Mouse (Mus musculus) naive thymus-derived CD4-positive, alpha-beta T cell, adult 2 months (primary cell): ENCODE measurements at regions not wholly inside any gene's neighbourhood (a gene's known extent, or its start where the extent isn't known, plus 50 kb on each side); places are given as distances from the start of the nearest gene placed in this dataset.

Source experiments
- DNase-seq: peaks from one replicate; pipeline ENCODE4 v3.0.0-alpha.2; 2011; ENCODE audit warnings: low read depth

DNA sequence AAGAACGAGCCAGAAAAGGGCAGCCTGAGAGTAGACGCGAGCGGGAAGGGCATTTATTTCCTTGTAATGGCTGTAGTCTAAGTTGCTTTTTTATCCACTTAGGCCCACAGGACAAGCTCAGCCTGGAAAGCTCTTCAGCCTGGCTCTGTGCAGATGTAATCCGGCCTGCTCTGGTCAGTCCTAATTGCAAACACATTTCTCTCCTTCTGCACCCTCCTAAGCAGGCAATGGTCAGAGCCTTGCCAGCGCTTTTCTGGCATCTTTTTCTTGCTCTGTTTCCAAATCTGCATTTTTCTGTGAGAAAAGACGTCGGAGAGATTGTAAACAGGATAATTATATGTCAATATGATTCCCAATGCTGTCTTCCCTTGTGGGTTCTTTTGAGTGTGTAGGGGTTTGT is 224.3 kb upstream of the Tank start:
- no peak for DNase-seq

- no peak for DNase-seq
Observed at GRCm38 (mm10) chr2:61347451-61347850, 230.9 kb upstream of the Tank start.

- DNase-seq, result no peak
Observed at GRCm38 (mm10) chr2:61346012-61346760, 232.2 kb upstream of the Tank start.

DNA sequence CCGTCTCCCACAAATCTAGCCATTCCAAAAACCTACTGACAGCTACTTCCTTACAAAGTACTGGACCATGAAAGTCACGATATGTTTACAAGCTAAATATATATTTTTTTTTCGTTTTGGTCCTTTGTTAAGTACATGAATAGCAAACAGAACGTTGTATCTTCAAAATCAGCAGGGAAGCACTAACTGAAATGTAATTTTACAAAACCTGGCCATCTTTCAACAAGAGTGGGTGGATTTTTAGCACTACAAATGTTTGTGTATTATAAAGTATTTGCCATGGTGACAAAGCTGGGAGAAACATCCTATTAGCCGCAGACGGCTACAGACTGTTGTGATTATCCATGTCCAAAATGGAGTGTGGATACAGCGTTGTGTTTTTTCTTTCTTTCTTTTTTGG is 233.1 kb upstream of the Tank start:
- no peak for DNase-seq

DNA sequence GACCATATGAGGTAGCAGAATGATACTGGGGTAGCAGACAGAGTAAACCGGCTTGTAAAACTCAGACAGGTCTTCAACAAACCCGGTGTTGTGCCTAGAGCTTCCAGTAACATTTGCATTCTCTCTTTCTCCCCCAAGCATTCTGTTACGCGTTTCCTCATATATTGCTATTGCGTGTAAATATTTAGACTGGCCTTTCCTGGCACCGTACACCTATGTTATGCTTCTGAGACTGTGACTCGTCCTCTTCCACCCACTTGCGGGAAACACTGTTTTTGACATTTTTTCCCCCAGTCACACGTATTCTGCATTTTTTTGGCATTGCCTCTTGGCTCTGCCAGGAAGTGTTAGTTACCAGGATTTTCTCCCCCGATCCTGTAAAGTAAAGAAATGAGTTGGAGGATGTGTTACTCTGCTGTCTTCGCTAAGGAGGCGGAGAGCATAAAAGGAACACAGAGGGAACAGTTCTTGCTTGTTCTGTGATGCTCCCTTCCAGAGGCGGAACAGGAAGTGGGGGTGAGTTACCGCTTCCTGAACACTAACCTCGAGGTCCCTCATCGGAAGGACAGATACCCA is 233.7 kb upstream of the Tank start:
- no peak for DNase-seq

DNA sequence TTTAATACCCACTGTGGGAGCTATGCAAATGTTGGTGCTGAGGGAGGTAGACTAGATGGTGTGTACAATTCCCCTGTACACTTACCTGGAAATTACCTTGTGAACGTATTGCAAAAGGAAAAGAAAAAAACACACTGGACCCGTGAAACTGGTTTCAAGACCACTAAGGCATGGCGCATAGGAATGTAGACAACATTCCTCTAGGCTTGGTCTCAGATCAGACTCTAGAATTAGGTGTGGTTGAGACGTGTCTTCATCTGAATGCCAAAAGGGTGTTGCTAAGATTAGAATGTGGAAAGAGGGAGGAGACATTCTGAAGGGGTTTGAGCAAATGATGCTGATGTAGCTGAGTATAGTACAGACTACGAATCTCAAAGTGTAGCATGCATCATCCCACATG is 237.1 kb upstream of the Tank start:
- DNase-seq, result no peak

DNA sequence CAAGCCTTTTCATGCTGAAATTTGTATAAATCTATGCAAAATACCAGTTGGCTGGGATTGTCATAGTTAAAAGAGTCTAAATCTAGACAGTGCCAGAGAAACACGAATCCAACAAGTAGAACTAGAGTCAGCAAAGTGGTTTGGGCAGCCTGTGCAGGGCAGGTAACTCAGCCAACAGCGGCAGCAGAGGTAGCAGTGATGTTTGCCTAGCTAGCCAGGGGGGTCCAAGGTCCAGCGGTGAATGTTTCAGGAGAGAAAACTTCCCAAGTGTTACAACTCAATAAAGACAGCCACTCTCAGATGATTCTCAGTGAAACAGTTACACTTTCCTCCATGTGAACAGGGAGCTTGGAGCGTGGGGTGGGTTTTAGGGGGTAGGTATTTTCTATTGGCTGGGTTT is 259.2 kb upstream of the Tank start:
- DNase-seq, result no peak

GRCm38 (mm10) chr2:61310405-61310804 is 268.0 kb upstream of the Tank start:
- no peak for DNase-seq

- no peak for DNase-seq
Observed at GRCm38 (mm10) chr2:61309219-61309618, 269.2 kb upstream of the Tank start.

- DNase-seq, result no peak
Observed at GRCm38 (mm10) chr2:61297135-61297534, 281.2 kb upstream of the Tank start.

GRCm38 (mm10) chr2:61296606-61297005 is 281.8 kb upstream of the Tank start:
- no peak for DNase-seq

GRCm38 (mm10) chr2:61295261-61295964 is 283.0 kb upstream of the Tank start:
- no peak for DNase-seq

- no peak for DNase-seq
Observed at GRCm38 (mm10) chr2:61288246-61288645, 290.1 kb upstream of the Tank start.

DNA sequence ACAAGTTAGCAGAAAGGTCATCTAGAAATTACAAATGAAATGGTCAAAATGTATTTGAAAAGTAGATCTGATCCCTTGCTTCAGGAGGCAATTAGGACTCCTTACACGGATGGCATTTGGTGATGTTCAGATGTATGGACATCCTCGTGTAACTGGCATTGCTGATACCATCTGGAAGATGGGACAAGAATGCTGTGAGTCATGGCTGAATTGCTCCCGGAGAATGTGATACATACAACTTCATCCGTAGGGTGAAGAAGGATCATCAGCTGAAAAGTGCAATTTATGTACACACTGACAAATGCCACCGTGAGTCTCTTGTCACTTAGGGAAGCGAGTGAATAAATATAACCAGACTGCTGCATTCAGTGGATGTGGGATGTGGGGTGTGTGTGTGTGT is 293.7 kb upstream of the Tank start:
- DNase-seq, result no peak

DNA sequence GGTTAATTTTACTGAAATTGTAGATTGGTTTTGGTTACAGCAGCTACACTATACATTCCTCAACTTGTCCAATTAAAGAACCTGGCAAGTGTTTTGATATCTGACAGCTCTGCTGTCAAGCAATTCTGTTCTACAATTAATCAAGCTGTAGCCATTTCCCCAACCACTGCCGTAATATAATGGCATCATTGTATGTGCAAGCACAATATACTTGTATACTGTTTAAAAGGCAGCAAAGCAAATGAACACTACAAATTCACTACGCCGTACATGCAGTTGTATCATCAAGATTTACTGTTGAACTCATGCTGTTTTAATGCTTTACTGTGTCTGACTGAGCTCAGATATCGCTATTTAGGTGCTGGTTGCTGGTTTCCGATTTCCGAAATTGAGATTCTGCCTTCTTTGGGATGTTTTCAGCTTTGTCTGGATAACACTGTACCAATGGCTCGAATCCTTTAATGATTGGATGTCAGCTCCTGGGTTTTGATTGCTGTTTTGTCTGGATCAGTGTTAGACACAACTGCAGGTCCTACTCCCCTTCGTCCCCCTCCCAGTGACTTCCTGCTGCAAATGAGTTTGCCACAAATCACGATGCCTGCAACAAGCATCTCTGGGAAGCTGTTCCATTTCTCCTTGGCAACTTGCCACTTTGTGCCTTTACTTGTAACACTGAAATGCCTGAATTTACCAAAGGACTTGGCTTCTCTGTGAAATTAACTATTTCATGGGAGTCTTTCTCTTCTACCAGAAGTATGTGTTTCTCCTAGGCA is 294.4 kb upstream of the Tank start:
- no peak for DNase-seq

- no peak for DNase-seq
Observed at GRCm38 (mm10) chr2:61272721-61273120, 305.7 kb upstream of the Tank start.

- no peak for DNase-seq
Observed at GRCm38 (mm10) chr2:61267706-61268105, 304.7 kb upstream of the Rbms1 start.

DNA sequence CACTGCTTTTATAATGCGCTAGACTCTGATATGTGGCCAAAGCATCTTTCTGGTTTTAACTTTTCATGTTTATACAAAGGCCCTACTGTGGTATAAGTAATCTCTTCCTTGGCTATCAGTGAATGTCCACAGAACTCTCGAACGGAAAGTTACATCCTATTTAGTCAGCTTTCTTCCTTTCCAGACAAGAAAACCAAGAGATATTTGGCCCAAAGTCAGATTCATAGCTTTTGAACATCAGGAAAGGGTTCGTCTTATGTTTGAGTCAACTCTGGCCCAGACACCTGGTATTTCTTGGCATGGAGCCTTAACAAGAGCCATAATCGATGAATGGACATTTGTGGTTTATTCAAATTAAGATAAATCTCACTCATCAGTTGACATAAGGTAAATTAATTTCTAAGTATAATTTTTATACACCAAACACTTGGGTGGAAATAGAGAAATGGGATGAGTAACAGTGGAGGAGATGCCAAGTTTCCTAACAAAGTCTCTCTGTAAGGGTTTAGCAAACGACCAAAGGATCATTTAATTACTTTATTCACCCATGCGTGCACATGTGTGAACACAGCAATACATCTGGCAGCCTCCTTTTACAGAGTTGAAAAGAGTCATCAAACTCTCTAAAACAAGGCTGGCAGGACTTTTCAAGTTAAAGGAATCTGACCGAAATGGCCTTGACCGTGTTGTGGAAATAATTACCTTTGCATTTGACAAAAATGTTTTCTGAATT is 287.2 kb upstream of the Rbms1 start:
- DNase-seq, result no peak

DNA sequence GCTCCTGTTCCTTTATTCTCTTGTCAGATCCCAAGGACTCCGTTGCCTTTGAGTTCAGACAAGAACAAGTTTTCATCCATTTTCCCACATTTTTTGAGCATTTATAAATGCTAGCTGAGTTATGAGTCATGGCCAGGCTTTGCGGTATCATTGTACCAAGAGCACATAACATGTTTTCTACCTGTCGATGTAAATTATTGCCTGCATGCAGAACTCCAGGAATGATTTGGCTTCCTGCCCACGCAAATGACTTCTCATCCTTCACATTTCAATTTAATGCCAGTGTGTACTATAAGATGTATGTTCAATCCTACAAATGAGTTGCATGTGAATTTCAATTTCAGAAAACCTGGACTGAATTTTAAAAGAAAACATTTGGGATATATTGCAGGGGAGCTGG is 285.0 kb upstream of the Rbms1 start:
- no peak for DNase-seq

DNA sequence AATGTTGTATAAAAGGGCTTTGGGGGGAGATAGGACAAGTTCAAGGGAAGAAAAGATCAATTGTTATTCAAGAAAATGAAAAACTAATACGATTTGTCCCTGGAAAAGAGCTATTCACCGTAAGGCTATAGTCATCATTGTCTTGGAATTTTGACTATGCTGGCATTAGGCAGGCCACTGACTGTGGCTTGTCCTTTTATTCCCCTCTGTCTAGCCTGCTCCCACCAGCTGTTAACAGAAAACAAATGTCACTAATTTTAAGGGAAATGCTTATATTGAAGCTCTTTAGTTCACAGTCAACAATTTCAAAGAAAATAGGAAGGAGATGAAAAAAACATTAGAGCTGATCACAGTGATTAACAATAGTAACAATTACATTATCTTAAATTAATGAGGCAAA is 284.3 kb upstream of the Rbms1 start:
- no peak for DNase-seq

GRCm38 (mm10) chr2:61246691-61247258 is 283.8 kb upstream of the Rbms1 start:
- DNase-seq, result no peak

GRCm38 (mm10) chr2:61245526-61245925 is 282.5 kb upstream of the Rbms1 start:
- DNase-seq, result no peak
